Mouse (Mus musculus) CH12F3 (cell line): ENCODE measurements around the gene Trank1.

Source experiments
- in situ Hi-C: fragments of 300-500 bp; cut with MboI; formaldehyde crosslinking; loops from 2 replicates; pipeline ENCODE4 v1.14.3; 2020; ENCODE audit warnings: low sequenced_read_pairs

Trank1 gene

GRCm38 (mm10) chr9:111311031-111311842 lies at the start of gene Trank1:
Trank1 (plus strand) TSS chr9:111311739.
- in situ Hi-C loops = no loop called here

GRCm38 (mm10) chr9:111267998-111268397 lies 43.5 kb upstream of the Trank1 start:
- in situ Hi-C loops = no loop called here

GRCm38 (mm10) chr9:111270606-111271005 lies 40.9 kb upstream of the Trank1 start:
- in situ Hi-C loops = no loop called here

- in situ Hi-C loops = no loop called here
Measured at GRCm38 (mm10) chr9:111271056-111271433, 40.5 kb upstream of the Trank1 start.

- in situ Hi-C loops = no loop called here
Measured at GRCm38 (mm10) chr9:111271434-111272160, 39.9 kb upstream of the Trank1 start, which contains the start of the genes Mlh1 and Epm2aip1. Mlh1 (minus strand) TSS chr9:111271791. Epm2aip1 (plus strand) TSS chr9:111271929.

- in situ Hi-C loops = no loop called here
Measured at GRCm38 (mm10) chr9:111272356-111272755, 39.2 kb upstream of the Trank1 start.

- in situ Hi-C loops = no loop called here
Measured at GRCm38 (mm10) chr9:111272996-111273785, 38.3 kb upstream of the Trank1 start.

GRCm38 (mm10) chr9:111273958-111274357 lies 37.6 kb upstream of the Trank1 start:
- in situ Hi-C loops = no loop called here

- in situ Hi-C loops = no loop called here
Measured at GRCm38 (mm10) chr9:111275156-111275555, 36.4 kb upstream of the Trank1 start.

GRCm38 (mm10) chr9:111285061-111285460 lies 26.5 kb upstream of the Trank1 start:
- in situ Hi-C loops = no loop called here

GRCm38 (mm10) chr9:111285676-111286075 lies 25.9 kb upstream of the Trank1 start:
- in situ Hi-C loops = no loop called here

GRCm38 (mm10) chr9:111286468-111286867 lies 25.1 kb upstream of the Trank1 start:
- in situ Hi-C loops = no loop called here

GRCm38 (mm10) chr9:111287956-111288355 lies 23.6 kb upstream of the Trank1 start:
- in situ Hi-C loops = no loop called here

- in situ Hi-C loops = no loop called here
Measured at GRCm38 (mm10) chr9:111289294-111289831, 22.2 kb upstream of the Trank1 start.

GRCm38 (mm10) chr9:111289832-111290339 lies 21.7 kb upstream of the Trank1 start:
- in situ Hi-C loops = no loop called here

- in situ Hi-C loops = no loop called here
Measured at GRCm38 (mm10) chr9:111290539-111291100, 20.9 kb upstream of the Trank1 start.

- in situ Hi-C loops = no loop called here
Measured at GRCm38 (mm10) chr9:111293234-111293633, 18.3 kb upstream of the Trank1 start.

GRCm38 (mm10) chr9:111294911-111295310 lies 16.6 kb upstream of the Trank1 start:
- in situ Hi-C loops = no loop called here

- in situ Hi-C loops = no loop called here
Measured at GRCm38 (mm10) chr9:111295323-111295722, 16.2 kb upstream of the Trank1 start.

GRCm38 (mm10) chr9:111296433-111296832 lies 15.1 kb upstream of the Trank1 start:
- in situ Hi-C loops = no loop called here
